Mouse (Mus musculus) lung, adult 2 months (tissue): Measurements from ENCODE around the gene Kif24.

ENCODE experiments used
- CTCF ChIP-seq: fragments of 200-500 bp; IDR thresholded peaks from 2 replicates; pipeline ENCODE4 v1.5.1; 2011; ENCODE audit warnings: mild to moderate bottlenecking, low read length, control low read depth; ENCODE audit not compliant: insufficient read depth
- POLR2A ChIP-seq: fragments of 200-500 bp; IDR thresholded peaks from 2 replicates; pipeline ENCODE4 v1.6.1; 2011; ENCODE audit warnings: low read depth, mild to moderate bottlenecking, control low read depth, low read length, borderline replicate concordance; ENCODE audit errors: extremely low read depth

- TF ChIP-seq POLR2A, result peak; percentile 64; the same call in 1 of the 2 replicates
- TF ChIP-seq CTCF, result no peak
These were observed 38.3 kb upstream of the Kif24 start, which contains the start of gene AI464131 for GRCm38 (mm10) chr4:41502986-41503412.
